Mouse (Mus musculus) hindbrain, embryonic 15.5 days (tissue): ENCODE data around the gene Mast4. TPM values are rescaled to one million over a fixed set of nuclear protein-coding genes. Genes with fewer than 3 reads are reported as not detected.
A peak's percentile ranks its signal among the peaks of the same experiment; 100 is the strongest.

Source experiments
- ATAC-seq: fragments of 200-750 bp; cut with Nextera tagmentation; 2 replicates; pipeline ENCODE4 v1.8.0; 2017; ENCODE audit warnings: low read depth, moderate number of reproducible peaks, moderate TSS enrichment; ENCODE audit not compliant: low FRiP score
- H3K27ac ChIP-seq: fragments of 300-500 bp; sonication (generic); replicated peaks from 2 replicates; pipeline ENCODE4 v1.5.1; 2015; ENCODE audit warnings: mild to moderate bottlenecking, inconsistent platforms
- H3K27me3 ChIP-seq: fragments of 300-500 bp; sonication (generic); 2 replicates; pipeline ENCODE4 v1.6.1; 2015; ENCODE audit warnings: control low read depth, inconsistent platforms
- H3K36me3 ChIP-seq: fragments of 300-500 bp; sonication (generic); 2 replicates; pipeline ENCODE4 v1.6.1; 2015; ENCODE audit warnings: control low read depth, inconsistent platforms
- H3K4me1 ChIP-seq: fragments of 300-500 bp; sonication (generic); replicated peaks from 2 replicates; pipeline ENCODE4 v1.6.1; 2015; ENCODE audit warnings: control low read depth, inconsistent platforms
- H3K4me2 ChIP-seq: fragments of 300-500 bp; sonication (generic); 2 replicates; pipeline ENCODE4 v1.6.1; 2015; ENCODE audit warnings: moderate library complexity, mild to moderate bottlenecking, inconsistent platforms
- H3K4me3 ChIP-seq: fragments of 300-500 bp; sonication (generic); 2 replicates; pipeline ENCODE4 v1.5.1; 2015; ENCODE audit warnings: mild to moderate bottlenecking, inconsistent platforms
- H3K9ac ChIP-seq: fragments of 300-500 bp; sonication (generic); 2 replicates; pipeline ENCODE4 v1.6.1; 2015; ENCODE audit warnings: inconsistent platforms
- H3K9me3 ChIP-seq: fragments of 300-500 bp; sonication (generic); 2 replicates; pipeline ENCODE4 v1.6.1; 2016; ENCODE audit warnings: control low read depth, inconsistent platforms
- WGBS: fragments of 180-500 bp; shearing (Covaris S2); methylation state at CpG from one replicate; pipeline ENCODE4 v1.1.7; 2015; 5-methylcytosine and 5-hydroxymethylcytosine counted together
- polyA plus RNA-seq: library from polyadenylated mRNA; unstranded; fragments of >200 nt; fragmentation: Nextera tagmentation; extraction: Ambion mirVana; gene quantifications from 2 replicates; pipeline ENCODE4 v1.2.1, GENCODE M21; 2015

Gene Mast4
- polyA plus RNA-seq, 1 experiment from 2014 or later = 29.1 TPM

DNA sequence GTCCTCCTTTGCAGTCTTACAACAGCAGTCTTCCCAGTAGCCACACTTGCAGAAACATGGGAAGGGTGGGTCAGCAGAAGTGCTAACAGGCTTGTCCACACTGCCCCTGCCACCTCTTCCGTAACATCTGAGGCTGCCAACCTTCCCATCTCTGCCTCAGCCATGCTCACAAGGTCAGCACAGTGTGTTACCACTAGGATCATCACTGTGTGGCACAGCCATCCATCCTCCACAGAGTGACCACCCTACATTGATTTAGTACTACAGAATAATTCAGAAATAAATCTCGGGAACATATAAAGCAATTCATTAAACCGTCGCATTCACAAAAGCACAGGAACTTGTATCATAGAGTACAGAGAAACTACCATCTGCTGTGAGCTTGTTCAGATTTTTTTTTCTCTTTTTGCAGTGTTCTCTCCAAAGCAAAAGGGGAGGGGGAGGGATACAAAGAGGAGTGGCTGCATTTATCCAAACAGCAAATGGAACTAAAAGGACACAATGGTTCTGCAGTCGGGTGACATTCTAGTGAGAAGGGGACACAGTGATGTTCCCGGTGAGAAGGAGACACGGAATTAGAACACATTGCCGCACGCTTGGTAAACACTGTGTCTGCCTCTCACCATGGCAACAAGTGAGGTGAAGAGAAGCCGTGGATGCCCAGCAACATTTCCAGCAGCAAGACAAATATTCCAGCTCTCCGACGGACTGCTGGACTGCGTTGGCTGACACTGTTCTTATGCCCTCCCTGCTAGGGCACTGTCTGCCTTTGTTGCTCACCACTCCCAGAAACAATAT lies 388.1 kb downstream of the Mast4 start:
- peaks cover 14% of the 10 kb centered on the region for H3K4me1 ChIP-seq
- H3K36me3 ChIP-seq = no peaks in the 10 kb centered on the region
- H3K27ac ChIP-seq = no peak overlapping the region
- no peak overlapping the region for H3K9ac ChIP-seq
- WGBS = 24% methylated on average over 13 of the region's 13 CpGs
- ATAC-seq = peak; percentile 72
- H3K4me3 ChIP-seq = no peak overlapping the region
- no peaks in the 10 kb centered on the region for H3K9me3 ChIP-seq
- no peaks in the 10 kb centered on the region for H3K27me3 ChIP-seq
- peak overlapping the region; percentile 22 for H3K4me2 ChIP-seq

GRCm38 (mm10) chr13:102945450-102945849 lies 388.8 kb downstream of the Mast4 start:
- Histone ChIP-seq H3K9me3 (no peaks in the 10 kb centered on the region), H3K36me3 (no peaks in the 10 kb centered on the region), H3K27me3 (no peaks in the 10 kb centered on the region), H3K27ac (no peak overlapping the region), H3K9ac (no peak overlapping the region), H3K4me3 (no peak overlapping the region), H3K4me2 (no peak overlapping the region), H3K4me1 (peaks cover 14% of the 10 kb centered on the region)
- ATAC-seq = no peak
- 82% methylated on average over 7 of the region's 7 CpGs for WGBS

DNA sequence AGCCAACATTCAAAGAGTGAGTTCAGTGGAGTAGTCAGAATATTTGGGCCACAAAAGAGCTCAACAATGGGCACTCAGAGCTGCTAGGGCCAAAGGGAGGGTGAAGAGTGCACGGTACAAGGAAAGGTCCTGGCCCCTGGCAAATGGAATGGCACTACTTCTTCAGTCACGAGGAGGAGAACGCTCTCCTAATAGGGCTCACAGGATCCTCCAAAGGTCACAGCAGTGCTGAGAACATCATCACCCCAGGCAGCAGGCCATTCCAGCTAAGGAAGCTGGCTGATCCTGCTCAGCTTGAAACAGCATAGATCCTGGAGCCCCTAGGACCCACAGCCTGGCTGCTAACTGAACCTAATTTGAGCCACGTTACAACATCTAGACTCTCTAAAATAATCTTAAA lies 389.8 kb downstream of the Mast4 start:
- H3K9ac ChIP-seq = no peak overlapping the region
- H3K9me3 ChIP-seq = no peaks in the 10 kb centered on the region
- 71% methylated on average over 4 of the region's 4 CpGs for WGBS
- no peak overlapping the region for H3K27ac ChIP-seq
- H3K4me3 ChIP-seq = no peak overlapping the region
- H3K4me1 ChIP-seq = peaks cover 9% of the 10 kb centered on the region
- no peaks in the 10 kb centered on the region for H3K27me3 ChIP-seq
- no peaks in the 10 kb centered on the region for H3K36me3 ChIP-seq
- no peak overlapping the region for H3K4me2 ChIP-seq
- ATAC-seq = no peak

GRCm38 (mm10) chr13:102942557-102942956 lies 391.7 kb downstream of the Mast4 start:
- Histone ChIP-seq H3K36me3 (no peaks in the 10 kb centered on the region), H3K4me3 (no peak overlapping the region), H3K9me3 (no peaks in the 10 kb centered on the region), H3K4me2 (no peak overlapping the region), H3K9ac (no peak overlapping the region), H3K27me3 (no peaks in the 10 kb centered on the region), H3K27ac (no peak overlapping the region), H3K4me1 (peaks cover 9% of the 10 kb centered on the region)
- ATAC-seq = no peak
- 94% methylated on average over 2 of the region's 2 CpGs for WGBS

DNA sequence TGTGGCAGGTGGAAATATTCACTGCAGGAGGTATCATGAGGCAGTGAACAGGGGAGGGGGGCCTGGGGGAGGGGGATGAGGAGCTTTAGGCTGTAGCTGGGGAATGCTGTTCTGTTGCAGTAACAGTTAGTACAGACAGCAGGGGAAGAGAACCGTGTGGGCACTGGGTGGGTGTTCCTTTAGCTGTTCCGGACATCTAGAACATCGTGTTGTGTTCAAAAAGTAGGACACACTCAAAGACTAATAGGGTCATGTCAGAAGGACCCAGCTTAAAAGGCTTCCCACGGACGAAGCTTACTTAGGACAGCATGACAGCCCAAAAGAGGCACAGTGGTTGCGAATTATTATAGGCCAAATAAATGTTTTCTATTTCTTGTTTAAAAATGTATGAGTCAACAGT lies 393.8 kb downstream of the Mast4 start:
- Histone ChIP-seq H3K36me3 (no peaks in the 10 kb centered on the region), H3K9me3 (no peaks in the 10 kb centered on the region), H3K27ac (no peak overlapping the region), H3K4me2 (no peak overlapping the region), H3K4me1 (no peaks in the 10 kb centered on the region), H3K9ac (no peak overlapping the region), H3K4me3 (no peak overlapping the region), H3K27me3 (no peaks in the 10 kb centered on the region)
- WGBS = 83% methylated on average over 6 of the region's 6 CpGs
- no peak for ATAC-seq

- H3K27me3 ChIP-seq = no peaks in the 10 kb centered on the region
- no peak for ATAC-seq
- no peaks in the 10 kb centered on the region for H3K36me3 ChIP-seq
- H3K4me3 ChIP-seq = no peak overlapping the region
- H3K27ac ChIP-seq = no peak overlapping the region
- no peak overlapping the region for H3K9ac ChIP-seq
- H3K9me3 ChIP-seq = no peaks in the 10 kb centered on the region
- H3K4me1 ChIP-seq = 0 out of 2 replicates have a peak, but pooled peaks cover 6% of the 10 kb centered on the region
- H3K4me2 ChIP-seq = no peak overlapping the region
- WGBS = 94% methylated on average over 2 of the region's 2 CpGs
Measured at GRCm38 (mm10) chr13:102936233-102936632, 398.1 kb downstream of the Mast4 start.

DNA sequence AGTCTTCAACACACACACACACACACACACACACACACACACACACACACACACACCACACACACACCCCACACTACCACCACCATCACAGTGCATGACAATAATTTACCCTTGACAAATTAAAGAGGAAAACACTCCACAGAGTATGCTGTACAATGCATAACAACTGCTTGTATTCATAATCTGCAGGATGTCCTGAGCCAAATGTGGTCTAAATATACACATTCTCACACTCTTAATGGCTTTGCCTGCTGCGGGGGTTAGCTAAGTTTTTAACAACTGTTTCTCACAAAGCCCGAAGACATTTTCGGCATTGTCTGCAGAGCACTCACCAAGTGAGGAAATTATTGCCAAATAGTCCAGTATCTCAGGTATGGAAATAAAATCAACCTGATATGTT lies 398.5 kb downstream of the Mast4 start:
- no peak for ATAC-seq
- Histone ChIP-seq H3K27ac (no peak overlapping the region), H3K4me3 (no peak overlapping the region), H3K9ac (no peak overlapping the region), H3K9me3 (no peaks in the 10 kb centered on the region), H3K27me3 (no peaks in the 10 kb centered on the region), H3K4me1 (0 out of 2 replicates have a peak, but pooled peaks cover 6% of the 10 kb centered on the region), H3K36me3 (no peaks in the 10 kb centered on the region), H3K4me2 (no peak overlapping the region)
- WGBS = 87% methylated on average over 3 of the region's 3 CpGs

DNA sequence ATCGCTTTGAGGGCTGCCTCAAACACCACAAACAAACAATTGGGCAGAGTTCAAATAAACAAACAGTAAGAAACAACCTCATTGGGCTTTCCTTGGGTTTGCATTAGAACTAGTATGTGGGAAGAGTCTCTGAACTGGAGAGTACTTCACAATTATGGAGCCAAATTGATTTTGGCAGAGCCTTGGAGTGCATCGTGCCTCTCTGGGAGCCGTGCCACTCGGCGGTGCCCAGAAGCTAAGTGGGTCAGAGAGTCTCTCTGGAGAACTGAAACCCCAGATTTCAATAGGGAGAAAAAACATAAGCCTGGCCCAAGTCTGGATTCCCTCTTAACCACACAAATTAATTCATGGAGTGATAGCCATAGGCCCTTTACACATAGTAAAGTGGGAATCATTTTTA lies 400.6 kb downstream of the Mast4 start:
- Histone ChIP-seq H3K27me3 (no peaks in the 10 kb centered on the region), H3K4me3 (no peak overlapping the region), H3K36me3 (no peaks in the 10 kb centered on the region), H3K9ac (no peak overlapping the region), H3K9me3 (no peaks in the 10 kb centered on the region), H3K4me1 (0 out of 2 replicates have a peak, but pooled peaks cover 6% of the 10 kb centered on the region), H3K4me2 (no peak overlapping the region), H3K27ac (no peak overlapping the region)
- ATAC-seq = 0 out of 2 replicates have a peak, but pooled peaks have one; percentile 34
- 85% methylated on average over 5 of the region's 5 CpGs for WGBS

DNA sequence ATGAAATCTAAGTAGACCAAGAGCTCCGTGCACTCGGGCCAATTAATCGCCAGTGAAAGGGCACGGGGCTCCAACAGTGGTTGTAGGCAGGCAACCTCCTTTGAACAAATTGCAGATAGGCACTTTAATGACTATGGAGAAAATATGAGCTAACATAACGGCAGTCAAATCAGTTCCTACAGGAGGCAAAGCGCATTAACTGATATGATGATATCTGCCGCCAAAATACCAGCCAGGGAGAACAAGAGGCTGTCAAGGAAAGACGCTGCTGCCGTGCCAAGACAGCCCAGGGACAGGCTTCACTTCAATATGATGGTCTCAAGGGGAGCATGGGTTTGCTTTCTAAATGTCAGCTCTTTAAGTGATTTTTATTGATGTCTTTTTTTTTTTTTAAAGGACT lies 401.9 kb downstream of the Mast4 start:
- 65% methylated on average over 9 of the region's 9 CpGs for WGBS
- Histone ChIP-seq H3K4me1 (0 out of 2 replicates have a peak, but pooled peaks cover 8% of the 10 kb centered on the region), H3K36me3 (no peaks in the 10 kb centered on the region), H3K4me3 (no peak overlapping the region), H3K27ac (no peak overlapping the region), H3K9ac (no peak overlapping the region), H3K9me3 (no peaks in the 10 kb centered on the region), H3K27me3 (no peaks in the 10 kb centered on the region), H3K4me2 (no peak overlapping the region)
- no peak for ATAC-seq

DNA sequence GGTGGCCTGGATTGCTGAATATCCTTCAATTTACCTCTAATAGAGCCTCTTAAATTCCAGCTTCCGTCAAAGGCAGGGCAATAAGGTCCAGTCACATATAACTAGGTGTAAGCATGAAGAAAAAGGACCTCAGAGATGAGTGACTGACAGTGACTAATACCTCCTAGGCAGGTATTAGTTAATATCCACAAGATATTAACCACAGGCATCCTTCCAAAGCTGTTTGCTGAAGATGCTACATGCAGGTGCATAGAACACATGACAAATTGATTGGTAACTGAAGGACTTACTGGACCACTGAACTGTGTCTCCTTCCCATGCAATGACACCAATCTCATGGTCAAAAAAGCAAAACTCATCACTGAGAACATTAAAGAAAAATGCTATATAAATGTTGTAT lies 402.3 kb downstream of the Mast4 start:
- Histone ChIP-seq H3K27ac (no peak overlapping the region), H3K4me3 (no peak overlapping the region), H3K36me3 (no peaks in the 10 kb centered on the region), H3K4me1 (0 out of 2 replicates have a peak, but pooled peaks cover 11% of the 10 kb centered on the region), H3K27me3 (no peaks in the 10 kb centered on the region), H3K4me2 (no peak overlapping the region), H3K9me3 (no peaks in the 10 kb centered on the region), H3K9ac (no peak overlapping the region)
- no peak for ATAC-seq
- 88% methylated on average over 1 of the region's 1 CpGs for WGBS

DNA sequence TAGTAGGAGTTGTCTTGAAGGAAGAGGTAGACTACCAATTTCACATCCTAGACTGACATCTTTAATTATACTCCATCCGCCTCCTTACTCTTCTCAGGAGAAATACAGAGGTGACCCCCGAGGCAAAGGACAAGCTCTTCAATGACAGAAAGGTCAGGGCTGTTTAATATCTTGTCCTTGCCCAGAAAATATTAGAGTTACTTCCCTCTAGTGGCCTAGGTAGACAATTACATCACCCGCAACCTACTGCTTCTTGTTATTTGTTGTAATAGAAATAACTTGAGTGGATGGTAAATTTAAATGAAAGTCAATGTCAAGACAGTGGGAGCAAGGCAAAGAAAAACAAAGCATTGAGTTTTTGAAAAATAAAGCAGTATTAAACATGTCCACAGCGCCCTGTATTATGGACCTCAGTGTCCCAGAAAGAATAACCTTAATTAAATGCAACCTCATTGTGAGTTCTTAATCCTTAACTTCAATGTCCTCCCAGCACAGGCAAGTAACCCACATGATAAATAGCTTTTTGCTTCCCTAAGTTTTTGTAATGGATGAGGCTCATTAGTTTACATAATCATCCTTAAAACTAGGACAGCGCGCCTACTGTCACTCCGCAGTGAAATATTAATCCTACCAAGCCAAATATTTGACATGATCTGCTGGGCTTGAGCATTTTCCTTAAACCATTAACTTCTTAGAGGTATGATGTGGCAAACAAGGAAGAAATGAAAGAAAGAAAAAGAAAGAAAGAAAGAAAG lies 408.3 kb downstream of the Mast4 start:
- H3K4me1 ChIP-seq = 0 out of 2 replicates have a peak, but pooled peaks cover 5% of the 10 kb centered on the region
- no peaks in the 10 kb centered on the region for H3K36me3 ChIP-seq
- H3K4me3 ChIP-seq = no peak overlapping the region
- no peak overlapping the region for H3K9ac ChIP-seq
- H3K27me3 ChIP-seq = no peaks in the 10 kb centered on the region
- no peak for ATAC-seq
- H3K27ac ChIP-seq = no peak overlapping the region
- no peak overlapping the region for H3K4me2 ChIP-seq
- H3K9me3 ChIP-seq = no peaks in the 10 kb centered on the region
- WGBS = 76% methylated on average over 7 of the region's 7 CpGs

DNA sequence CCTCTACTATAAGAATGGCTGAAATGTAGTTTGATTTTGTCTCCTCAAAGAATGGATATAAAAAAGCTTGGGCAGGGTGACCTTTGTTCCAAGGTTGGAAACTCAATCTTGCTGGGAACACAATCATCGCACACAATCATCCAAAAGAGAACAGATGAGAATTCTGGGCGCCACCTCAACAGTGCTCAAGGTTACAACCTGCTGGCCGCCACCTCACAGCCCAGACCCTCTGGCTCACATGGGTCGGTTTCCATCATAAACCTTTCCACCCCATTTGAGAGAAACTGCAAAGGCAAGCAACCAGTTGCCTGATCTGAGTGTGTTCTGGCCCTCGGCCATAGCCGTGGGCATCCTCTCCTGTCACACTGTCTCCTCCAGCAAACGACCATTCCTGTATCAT lies 414.6 kb downstream of the Mast4 start:
- no peak overlapping the region for H3K9ac ChIP-seq
- ATAC-seq = no peak
- H3K9me3 ChIP-seq = no peaks in the 10 kb centered on the region
- H3K36me3 ChIP-seq = no peaks in the 10 kb centered on the region
- no peak overlapping the region for H3K4me2 ChIP-seq
- no peaks in the 10 kb centered on the region; the same call in 1 of the 2 replicates for H3K4me1 ChIP-seq
- H3K27me3 ChIP-seq = no peaks in the 10 kb centered on the region
- H3K4me3 ChIP-seq = no peak overlapping the region
- no peak overlapping the region for H3K27ac ChIP-seq
- 92% methylated on average over 7 of the region's 7 CpGs for WGBS
